Mouse (Mus musculus) granulocyte monocyte progenitor cell, adult 5-6 weeks (primary cell): ENCODE data around the gene Defa34. TPM values are rescaled to one million over a fixed set of nuclear protein-coding genes. Genes with fewer than 3 reads are reported as not detected.
"Not testable (repeated sequence)": the region's sequence is repeated elsewhere in the genome, so short reads cannot be mapped to it uniquely, and the experiment has no call there.

Experiments used
- ATAC-seq: replicated peaks from 2 replicates; pipeline ENCODE4 v1.8.0; 2016; ENCODE audit warnings: mild to moderate bottlenecking, moderate TSS enrichment, inconsistent platforms; ENCODE audit not compliant: poor library complexity, severe bottlenecking
- total RNA-seq, 2 experiments: library from RNA; stranded (forward) in 1 of 2; stranded (reverse) in 1 of 2; fragments of 200-712, 200-1000 nt in 1 of 2; fragments of >200 nt in 1 of 2; fragmentation: Nextera tagmentation in 1 of 2; gene quantifications; 2 replicates each; pipeline ENCODE4 v1.2.3; 2014 to 2017

Gene Defa34
- total RNA-seq (2014; fragmentation: Nextera tagmentation) (not detected in 2 replicates), total RNA-seq (2017) (not detected in 2 replicates)

DNA sequence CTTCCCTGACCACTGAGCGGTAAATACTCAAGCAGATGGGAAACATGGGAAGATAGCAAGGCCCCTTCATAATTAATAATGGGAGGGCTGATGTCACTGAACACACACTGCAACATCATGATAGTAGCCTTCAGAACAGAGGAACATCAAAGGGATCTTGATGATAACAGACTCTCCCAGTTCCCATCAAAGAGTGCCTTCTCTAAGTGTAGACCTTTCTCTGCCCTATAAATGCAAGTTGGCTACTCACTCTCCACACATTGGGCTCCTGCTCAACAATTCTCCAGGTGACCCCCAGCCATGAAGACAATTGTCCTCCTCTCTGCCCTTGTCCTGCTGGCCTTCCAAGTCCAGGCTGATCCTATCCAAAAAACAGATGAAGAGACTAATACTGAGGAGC, at the start of gene Defa34:
TSS of gene Defa34 (plus strand) at position 301 of the 400 bp plus-strand sequence.
- not testable (repeated sequence) for ATAC-seq

- not testable (repeated sequence) for ATAC-seq
These were observed 47.7 kb upstream of the Defa34 start, which contains the start of gene Defa26 for GRCm38 (mm10) chr8:21617883-21618282. Gene Defa26 (plus strand): TSS chr8:21618183.

DNA sequence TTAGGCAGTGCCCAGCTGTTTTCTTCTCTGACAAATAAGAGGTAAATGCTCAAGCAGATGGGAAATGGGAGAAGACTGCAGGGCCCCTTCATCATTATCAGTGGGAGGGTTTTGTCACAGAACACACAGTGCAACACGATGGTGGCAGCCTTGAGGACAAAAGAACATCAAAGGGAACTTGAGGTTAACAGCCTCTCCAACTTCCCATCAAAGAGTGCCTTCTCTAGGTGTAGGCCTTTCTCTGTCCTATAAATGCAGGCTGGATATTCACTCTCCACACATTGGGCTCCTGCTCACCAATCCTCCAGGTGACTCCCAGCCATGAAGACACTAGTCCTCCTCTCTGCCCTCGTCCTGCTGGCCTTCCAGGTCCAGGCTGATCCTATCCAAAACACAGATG, 10.1 kb upstream of the Defa34 start, which contains the start of gene Defa17:
TSS of gene Defa17 (plus strand) at position 301 of the 400 bp plus-strand sequence.
- ATAC-seq = not testable (repeated sequence)

DNA sequence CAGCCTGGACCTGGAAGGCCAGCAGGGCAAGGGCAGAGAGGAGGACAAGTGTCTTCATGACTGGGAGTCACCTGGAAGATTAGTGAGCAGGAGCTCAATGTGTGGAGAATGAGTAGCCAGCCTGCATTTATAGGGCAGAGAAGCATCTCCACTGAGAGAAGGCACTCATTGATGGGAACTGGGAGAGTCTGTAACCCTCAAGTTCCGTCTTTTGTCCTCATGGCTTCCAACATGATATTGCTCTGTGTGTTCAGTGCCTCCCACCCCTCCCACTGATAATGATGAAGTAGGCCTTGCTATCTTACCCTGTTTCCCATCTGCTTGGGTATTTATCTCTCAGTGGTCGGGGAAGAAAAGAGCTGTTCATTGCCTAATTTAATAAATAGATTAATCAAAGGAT, 37.9 kb downstream of the Defa34 start, which contains the start of gene AY761184:
TSS of gene AY761184 (minus strand) at position 101 of the 400 bp plus-strand sequence.
- ATAC-seq = not testable (repeated sequence)

Other genes starting within 250 kb of the Defa34 start
- gene Defa36, start 238.4 kb upstream of the Defa34 start, total RNA-seq (2014; fragmentation: Nextera tagmentation) = not detected in 2 replicates
- not detected in 2 replicates for gene Defa36, start 238.4 kb upstream of the Defa34 start, total RNA-seq (2017)
- not detected in 2 replicates for gene Gm7849, start 209.2 kb upstream of the Defa34 start, total RNA-seq (2014; fragmentation: Nextera tagmentation)
- gene Gm7849, start 209.2 kb upstream of the Defa34 start, total RNA-seq (2017) = not detected in 2 replicates
- gene Defa20, start 156.5 kb upstream of the Defa34 start, total RNA-seq (2014; fragmentation: Nextera tagmentation) = not detected in 2 replicates
- not detected in 2 replicates for gene Defa20, start 156.5 kb upstream of the Defa34 start, total RNA-seq (2017)
- not detected in 2 replicates for gene Defa32, start 136.8 kb upstream of the Defa34 start, total RNA-seq (2014; fragmentation: Nextera tagmentation)
- gene Defa32, start 136.8 kb upstream of the Defa34 start, total RNA-seq (2017) = not detected in 2 replicates
- gene Defa37, start 100.4 kb upstream of the Defa34 start, total RNA-seq (2014; fragmentation: Nextera tagmentation) = not detected in 2 replicates
- gene Defa37, start 100.4 kb upstream of the Defa34 start, total RNA-seq (2017) = not detected in 2 replicates
- gene Defa28, start 82.8 kb upstream of the Defa34 start, total RNA-seq (2014; fragmentation: Nextera tagmentation) = not detected in 2 replicates
- gene Defa28, start 82.8 kb upstream of the Defa34 start, total RNA-seq (2017) = not detected in 2 replicates
- gene Gm7861, start 71.3 kb upstream of the Defa34 start, total RNA-seq (2014; fragmentation: Nextera tagmentation) = not detected in 2 replicates
- gene Gm7861, start 71.3 kb upstream of the Defa34 start, total RNA-seq (2017) = not detected in 2 replicates
- gene Defa26, start 47.6 kb upstream of the Defa34 start, total RNA-seq (2014; fragmentation: Nextera tagmentation) = not detected in 2 replicates
- not detected in 2 replicates for gene Defa26, start 47.6 kb upstream of the Defa34 start, total RNA-seq (2017)
- not detected in 2 replicates for gene Defa17, start 10.0 kb upstream of the Defa34 start, total RNA-seq (2014; fragmentation: Nextera tagmentation)
- gene Defa17, start 10.0 kb upstream of the Defa34 start, total RNA-seq (2017) = not detected in 2 replicates
- not detected in 2 replicates for gene AY761184, start 37.8 kb downstream of the Defa34 start, total RNA-seq (2014; fragmentation: Nextera tagmentation)
- not detected in 2 replicates for gene AY761184, start 37.8 kb downstream of the Defa34 start, total RNA-seq (2017)
- gene Defa24, start 68.7 kb downstream of the Defa34 start, total RNA-seq (2014; fragmentation: Nextera tagmentation) = not detected in 2 replicates
- not detected in 2 replicates for gene Defa24, start 68.7 kb downstream of the Defa34 start, total RNA-seq (2017)
- gene Defb50, start 157.7 kb downstream of the Defa34 start, total RNA-seq (2014; fragmentation: Nextera tagmentation) = not detected in 2 replicates
- not detected in 2 replicates for gene Defb50, start 157.7 kb downstream of the Defa34 start, total RNA-seq (2017)
- gene Defb2, start 174.1 kb downstream of the Defa34 start, total RNA-seq (2014; fragmentation: Nextera tagmentation) = not detected in 2 replicates
- not detected in 2 replicates for gene Defb2, start 174.1 kb downstream of the Defa34 start, total RNA-seq (2017)
- gene Defb10, start 193.1 kb downstream of the Defa34 start, total RNA-seq (2014; fragmentation: Nextera tagmentation) = not detected in 2 replicates
- not detected in 2 replicates for gene Defb10, start 193.1 kb downstream of the Defa34 start, total RNA-seq (2017)
- gene Defb9, start 219.6 kb downstream of the Defa34 start, total RNA-seq (2014; fragmentation: Nextera tagmentation) = not detected in 2 replicates
- gene Defb9, start 219.6 kb downstream of the Defa34 start, total RNA-seq (2017) = not detected in 2 replicates
- not detected in 2 replicates for gene Defb11, start 240.6 kb downstream of the Defa34 start, total RNA-seq (2014; fragmentation: Nextera tagmentation)
- gene Defb11, start 240.6 kb downstream of the Defa34 start, total RNA-seq (2017) = not detected in 2 replicates